16 mouse cellular contexts compared by ENCODE assay signal in the genomic region with DNA sequence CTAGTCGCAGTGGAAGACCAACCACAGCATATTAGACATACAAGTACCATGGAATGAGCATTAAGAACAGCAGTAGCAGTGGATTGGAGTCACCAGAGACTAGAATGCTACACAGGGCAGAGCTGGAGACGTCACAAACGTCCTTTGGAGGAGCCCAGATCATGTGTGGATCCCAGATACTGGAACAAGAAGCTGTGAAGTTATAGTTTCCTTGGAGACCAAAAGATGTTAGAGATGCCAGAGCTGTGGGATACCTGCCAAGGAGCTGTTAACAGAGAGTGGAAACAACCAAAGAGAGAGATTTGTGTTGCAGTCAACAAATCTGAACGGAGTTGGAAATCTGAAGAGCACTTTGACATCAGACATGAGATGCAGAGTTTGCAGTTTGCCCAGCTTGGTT.
A peak's percentile ranks its signal among the peaks of the same experiment; 100 is the strongest.
DNase-seq lines count a peak whose midpoint lies in the region.
"Had no signal": no experiment of that assay in that cellular context is flagged by ENCODE, and none has a peak within 500 bp of the region (broad histone marks: within the 10 kb centered on the region; RNA-seq: fewer than 3 reads in every experiment).

No protein-coding gene starts in this region.

- no peaks in the 10 kb centered on the region for H3K27me3 ChIP-seq in midbrain, embryonic 10.5 days (ENCODE audit: low read depth, poor library complexity, severe bottlenecking)
- H3K27me3 ChIP-seq: heart, embryonic 15.5 days; hindbrain, embryonic 13.5 days; liver, embryonic 13.5 days; midbrain, embryonic 12.5 days; neural tube, embryonic 15.5 days had no signal

- DNase-seq in cerebellum, postnatal 10 days = peak; percentile 12 to 13
- no peak for DNase-seq in cerebellum, adult 11-12 months
- DNase-seq in layer of hippocampus, adult 11-12 months (ENCODE audit: low spot score) = peak; percentile 5
- DNase-seq in layer of hippocampus, adult 9-10 months (ENCODE audit: low spot score) = no peak
- DNase-seq in frontal cortex, postnatal 14 days (ENCODE audit: low spot score in 2 of 2) = peak; percentile 4 to 6
- DNase-seq in right cerebral cortex, adult 2 months (ENCODE audit: low spot score in 2 of 2) = peak; percentile 14 to 26
- no peak for DNase-seq in midbrain, embryonic 10.5 days (ENCODE audit: low spot score)
- DNase-seq in embryo, embryonic 11 days = no peak
- DNase-seq: adrenal gland, postnatal 14 days; kidney, postnatal 10 days; liver, embryonic 13.5 days; lung, postnatal 36 days had no signal

- no peaks in the 10 kb centered on the region for H3K4me1 ChIP-seq in midbrain, embryonic 10.5 days
- H3K4me1 ChIP-seq: heart, embryonic 15.5 days; hindbrain, embryonic 13.5 days; liver, embryonic 13.5 days; midbrain, embryonic 12.5 days; neural tube, embryonic 15.5 days had no signal

- no peaks in the 10 kb centered on the region for H3K9me3 ChIP-seq in midbrain, embryonic 10.5 days (replicated peaks)
- H3K9me3 ChIP-seq: heart, embryonic 15.5 days; hindbrain, embryonic 13.5 days; liver, embryonic 13.5 days; midbrain, embryonic 12.5 days; neural tube, embryonic 15.5 days had no signal

- H3K27ac ChIP-seq in midbrain, embryonic 10.5 days (replicated peaks) = no peak overlapping the region
- H3K27ac ChIP-seq: heart, embryonic 15.5 days; hindbrain, embryonic 13.5 days; liver, embryonic 13.5 days; midbrain, embryonic 12.5 days; neural tube, embryonic 15.5 days had no signal

- 87% methylated on average over 4 of the region's 4 CpGs for WGBS in midbrain, embryonic 10.5 days

- H3K36me3 ChIP-seq in midbrain, embryonic 10.5 days = no peaks in the 10 kb centered on the region
- H3K36me3 ChIP-seq: heart, embryonic 15.5 days; hindbrain, embryonic 13.5 days; liver, embryonic 13.5 days; midbrain, embryonic 12.5 days; neural tube, embryonic 15.5 days had no signal

- H3K4me3 ChIP-seq in midbrain, embryonic 10.5 days = no peak overlapping the region
- H3K4me3 ChIP-seq: heart, embryonic 15.5 days; hindbrain, embryonic 13.5 days; liver, embryonic 13.5 days; midbrain, embryonic 12.5 days; neural tube, embryonic 15.5 days had no signal

Comparison
In these comparisons a context has a peak if more than half of its experiments do, and no peak if none do; other contexts are left out.
1. DNase-seq: peak in cerebellum, postnatal 10 days (2 of 2), layer of hippocampus, adult 11-12 months (single experiment), frontal cortex, postnatal 14 days (2 of 2) and right cerebral cortex, adult 2 months (2 of 2); none in cerebellum, adult 11-12 months (single experiment), layer of hippocampus, adult 9-10 months (single experiment), midbrain, embryonic 10.5 days (single experiment) and embryo, embryonic 11 days (single experiment).